8 mouse cellular contexts compared by ENCODE assay signal in the genomic region with DNA sequence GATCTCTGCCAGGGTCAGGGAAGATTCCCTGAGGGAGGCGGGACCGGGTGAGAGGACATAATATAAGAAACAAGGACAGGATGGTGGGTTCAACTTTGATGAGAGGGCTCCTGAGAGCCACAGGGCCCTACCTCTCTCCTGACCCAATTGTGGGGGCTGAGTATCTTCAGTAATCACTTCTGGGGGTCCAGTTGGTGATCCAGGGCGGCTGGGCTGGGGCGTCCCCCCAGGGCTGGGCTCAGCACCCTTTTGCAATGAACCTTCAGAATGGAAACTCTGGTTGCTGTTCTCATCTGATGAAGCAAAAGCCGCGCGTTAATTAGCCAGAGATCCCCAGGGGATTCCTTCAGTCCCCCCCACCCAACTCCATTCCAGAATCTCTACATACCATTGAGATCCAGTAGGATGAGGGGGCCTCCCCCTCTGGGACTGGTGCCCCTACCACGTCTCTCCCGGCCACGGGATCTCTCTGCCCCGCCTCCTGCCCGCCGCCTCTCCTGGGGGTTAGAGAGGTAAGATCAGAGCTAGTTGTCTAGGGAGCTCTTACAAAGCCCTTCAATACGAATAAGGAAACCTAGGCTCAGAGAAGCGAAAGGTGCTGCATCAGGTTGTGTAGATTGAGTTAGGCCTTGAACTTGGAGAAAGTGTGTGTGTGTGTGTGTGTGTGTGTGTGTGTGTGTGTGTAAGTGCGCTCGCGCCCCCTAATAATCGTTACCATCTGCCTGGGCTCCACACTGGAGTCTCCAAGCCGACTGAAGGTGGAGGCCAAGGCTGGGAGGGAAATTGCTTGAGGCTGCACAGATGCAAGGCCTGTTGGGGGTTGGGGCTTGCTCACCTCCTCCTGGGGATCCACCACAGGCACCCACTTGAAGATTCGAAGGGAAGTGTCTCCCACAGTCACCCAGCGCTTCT. TPM values are rescaled to one million over a fixed set of nuclear protein-coding genes. Genes with fewer than 3 reads are reported as not detected.
A peak's percentile ranks its signal among the peaks of the same experiment; 100 is the strongest.
DNase-seq lines count a peak whose midpoint lies in the region; ATAC-seq and TF ChIP-seq lines count a peak whose summit lies in the region.

No protein-coding gene starts in this region.

- peaks cover 5% of the 10 kb centered on the region for H3K79me2 ChIP-seq in MEL (ENCODE audit: control insufficient read depth, insufficient read depth, low read length, poor library complexity)

- WGBS in heart, embryonic 13.5 days, result 33% methylated on average over 22 of the region's 22 CpGs
- WGBS in embryonic facial prominence, embryonic 13.5 days, result 14% methylated on average over 22 of the region's 22 CpGs
- 30% methylated on average over 22 of the region's 22 CpGs for WGBS in kidney, postnatal 0 days
- WGBS in midbrain, postnatal 0 days, result 24% methylated on average over 22 of the region's 22 CpGs

- ATAC-seq in heart, embryonic 13.5 days (ENCODE audit: extremely low read depth, insufficient number of reproducible peaks, low FRiP score, low TSS enrichment), result no peak
- ATAC-seq in embryonic facial prominence, embryonic 13.5 days (ENCODE audit: insufficient number of reproducible peaks, insufficient read depth, low FRiP score, low TSS enrichment, low read depth), result 0 out of 2 replicates have a peak, but pooled peaks have one; percentile 8
- no peak; the same call in 1 of the 2 replicates for ATAC-seq in kidney, postnatal 0 days (replicated peaks; ENCODE audit: low FRiP score, low read depth)
- no peak for ATAC-seq in midbrain, postnatal 0 days (ENCODE audit: low FRiP score)

- H3K4me1 ChIP-seq in heart, embryonic 13.5 days, result peaks cover 28% of the 10 kb centered on the region
- H3K4me1 ChIP-seq in MEL (ENCODE audit: control insufficient read depth in 1 of 2, insufficient read depth in 2 of 2, low read length in 2 of 2), result peaks cover 4 to 13% of the 10 kb centered on the region in 2 experiments
- H3K4me1 ChIP-seq in embryonic facial prominence, embryonic 13.5 days, result peaks cover 52% of the 10 kb centered on the region
- peaks cover 16% of the 10 kb centered on the region for H3K4me1 ChIP-seq in kidney, postnatal 0 days (replicated peaks; ENCODE audit: insufficient read depth, low read length)
- peaks cover 9% of the 10 kb centered on the region; the same call in 1 of the 2 replicates for H3K4me1 ChIP-seq in midbrain, postnatal 0 days (ENCODE audit: insufficient read depth, low read length)

- H3K4me2 ChIP-seq in heart, embryonic 13.5 days, result peak overlapping the region; percentile 85
- peak overlapping the region; percentile 91 for H3K4me2 ChIP-seq in embryonic facial prominence, embryonic 13.5 days
- peak overlapping the region; percentile 64 for H3K4me2 ChIP-seq in kidney, postnatal 0 days (ENCODE audit: low read length)
- peak overlapping the region; percentile 65 for H3K4me2 ChIP-seq in midbrain, postnatal 0 days (ENCODE audit: low read depth, low read length, poor library complexity, severe bottlenecking)

- no peaks in the 10 kb centered on the region for H3K9me3 ChIP-seq in heart, embryonic 13.5 days
- no peaks in the 10 kb centered on the region for H3K9me3 ChIP-seq in MEL (replicated peaks; ENCODE audit: insufficient read depth, low read length)
- H3K9me3 ChIP-seq in embryonic facial prominence, embryonic 13.5 days, result no peaks in the 10 kb centered on the region
- H3K9me3 ChIP-seq in kidney, postnatal 0 days (replicated peaks; ENCODE audit: low read length), result no peaks in the 10 kb centered on the region
- no peaks in the 10 kb centered on the region for H3K9me3 ChIP-seq in midbrain, postnatal 0 days (ENCODE audit: low read length)

- TF ChIP-seq POLR2A in MEL (IDR thresholded peaks at IDR 0.05; ENCODE audit: control insufficient read depth in 1 of 2, insufficient read depth in 1 of 2, low read depth in 1 of 2, low read length in 2 of 2, poor library complexity in 1 of 2), result no peak

- no peak for DNase-seq in heart, postnatal 10 days
- no peak for DNase-seq in MEL (ENCODE audit: low read depth, low spot score)
- no peak for DNase-seq in kidney, postnatal 0 days (ENCODE audit: low spot score)
- DNase-seq in midbrain, postnatal 0 days (ENCODE audit: low spot score), result peak; percentile 15
- no peak for DNase-seq in c-Kit-positive CD71-positive TER-119-positive erythroid progenitor cells, embryonic 14.5 days (ENCODE audit: low spot score)
- no peak for DNase-seq in urinary bladder, adult 18-20 months (ENCODE audit: low spot score in 2 of 2)

- H3K27me3 ChIP-seq in heart, embryonic 13.5 days (replicated peaks), result no peaks in the 10 kb centered on the region
- no peaks in the 10 kb centered on the region for H3K27me3 ChIP-seq in MEL (ENCODE audit: control insufficient read depth in 1 of 2, insufficient read depth in 2 of 2, low read length in 2 of 2)
- H3K27me3 ChIP-seq in embryonic facial prominence, embryonic 13.5 days, result no peaks in the 10 kb centered on the region
- H3K27me3 ChIP-seq in kidney, postnatal 0 days (ENCODE audit: insufficient read depth, low read length), result no peaks in the 10 kb centered on the region
- no peaks in the 10 kb centered on the region for H3K27me3 ChIP-seq in midbrain, postnatal 0 days (ENCODE audit: insufficient read depth, low read length)

- no peak for TF ChIP-seq RAD21 in MEL (IDR thresholded peaks at IDR 0.05; ENCODE audit: low read depth, low read length)

- H3K27ac ChIP-seq in heart, embryonic 13.5 days (replicated peaks), result peak overlapping the region; percentile 98
- H3K27ac ChIP-seq in MEL (ENCODE audit: control insufficient read depth, low read depth, low read length), result peak overlapping the region; percentile 83
- peak overlapping the region; percentile 99 for H3K27ac ChIP-seq in embryonic facial prominence, embryonic 13.5 days
- H3K27ac ChIP-seq in kidney, postnatal 0 days, result peak overlapping the region; percentile 98
- peak overlapping the region; percentile 92 for H3K27ac ChIP-seq in midbrain, postnatal 0 days (ENCODE audit: low read depth, low read length)

- TF ChIP-seq CTCF in MEL (IDR thresholded peaks at IDR 0.05 in 2 of 3, conservative IDR thresholded peaks at IDR 0.05 in 1 of 3; ENCODE audit: control insufficient read depth in 1 of 3, insufficient read depth in 1 of 3, low read depth in 2 of 3, low read length in 3 of 3, poor library complexity in 1 of 3, severe bottlenecking in 1 of 3), result no peak
- TF ChIP-seq CTCF in kidney, postnatal 0 days (IDR thresholded peaks at IDR 0.05; ENCODE audit: low read depth), result no peak
- no peak for TF ChIP-seq CTCF in midbrain, postnatal 0 days (IDR thresholded peaks at IDR 0.05)

- H3K9ac ChIP-seq in heart, embryonic 13.5 days, result peak overlapping the region; percentile 92
- peak overlapping the region; percentile 84 for H3K9ac ChIP-seq in MEL (ENCODE audit: control insufficient read depth, low read depth, low read length, poor library complexity, severe bottlenecking)
- peak overlapping the region; percentile 88 for H3K9ac ChIP-seq in embryonic facial prominence, embryonic 13.5 days
- peak overlapping the region; percentile 85 for H3K9ac ChIP-seq in kidney, postnatal 0 days (ENCODE audit: low read depth, low read length)
- peak overlapping the region; percentile 95 for H3K9ac ChIP-seq in midbrain, postnatal 0 days (replicated peaks; ENCODE audit: low read length, poor library complexity, severe bottlenecking)

- TF ChIP-seq EP300 in MEL (IDR thresholded peaks at IDR 0.05; ENCODE audit: low read depth in 1 of 2, low read length in 2 of 2), result no peak

- H3K36me3 ChIP-seq in heart, embryonic 13.5 days, result peaks cover 43% of the 10 kb centered on the region
- H3K36me3 ChIP-seq in MEL (ENCODE audit: control insufficient read depth in 1 of 2, insufficient read depth in 2 of 2, low read length in 2 of 2), result peaks cover 0 to 6% of the 10 kb centered on the region in 2 experiments; a peak in 2 of 4 replicates
- peaks cover 43% of the 10 kb centered on the region for H3K36me3 ChIP-seq in embryonic facial prominence, embryonic 13.5 days
- peaks cover 23% of the 10 kb centered on the region for H3K36me3 ChIP-seq in kidney, postnatal 0 days (ENCODE audit: insufficient read depth, low read length)
- H3K36me3 ChIP-seq in midbrain, postnatal 0 days (ENCODE audit: insufficient read depth, low read length), result peaks cover 33% of the 10 kb centered on the region

- intact Hi-C loops in heart, postnatal 10 days (cut with DNase I), result loop anchor here (5.0 kb wide), 1 partner anchor 90 kb away; the partner anchor contains the start of gene Zfp629

- peak overlapping the region; percentile 79 for H3K4me3 ChIP-seq in heart, embryonic 13.5 days
- H3K4me3 ChIP-seq in MEL (ENCODE audit: control insufficient read depth in 1 of 2, insufficient read depth in 1 of 2, low read depth in 2 of 2, low read length in 2 of 2), result peak overlapping the region; percentile 75 to 76
- H3K4me3 ChIP-seq in embryonic facial prominence, embryonic 13.5 days, result peak overlapping the region; percentile 72
- peak overlapping the region; percentile 84 for H3K4me3 ChIP-seq in kidney, postnatal 0 days (replicated peaks; ENCODE audit: low read depth, low read length)
- H3K4me3 ChIP-seq in midbrain, postnatal 0 days (ENCODE audit: low read depth, low read length), result peak overlapping the region; percentile 88

RNA-seq across cellular contexts. Expression of gene Bcl7c, which starts 1.4 kb away (rescaled TPM):
- 30.7 and 35.8 TPM in 2 replicates for polyA plus RNA-seq in heart, embryonic 13.5 days (2015; fragmentation: Nextera tagmentation; extraction: Ambion mirVana)
- 10 to 100 TPM; 60.5 to 62.9 TPM for total RNA-seq in heart, postnatal 10 days (2021)
- 54.9 and 72.4 TPM in 2 replicates for total RNA-seq in MEL (2012; rRNA removed)
- 10 to 100 TPM in 1 of 2 experiments, not detected in 1; 98.4 TPM for polyA plus RNA-seq in MEL (2012; ENCODE audit: insufficient read depth in 1 of 2, insufficient read length in 2 of 2, low read depth in 1 of 2, low replicate concordance in 2 of 2, missing spikeins in 1 of 2)
- polyA plus RNA-seq in embryonic facial prominence, embryonic 13.5 days (2015; fragmentation: Nextera tagmentation; extraction: Ambion mirVana), result 78.0 and 96.8 TPM in 2 replicates
- polyA plus RNA-seq in kidney, postnatal 0 days (2015; fragmentation: Nextera tagmentation; extraction: Ambion mirVana), result 56.1 and 70.9 TPM in 2 replicates
- total RNA-seq in midbrain, postnatal 0 days (2014; rRNA removed), result 115 and 131 TPM in 2 replicates
- polyA plus RNA-seq in midbrain, postnatal 0 days (2015; fragmentation: Nextera tagmentation; extraction: Ambion mirVana), result 41.3 and 49.2 TPM in 2 replicates

RNA-seq across cellular contexts. Expression of gene Ctf1, which starts 5.2 kb away (rescaled TPM):
- polyA plus RNA-seq in heart, embryonic 13.5 days (2015; fragmentation: Nextera tagmentation; extraction: Ambion mirVana), result 4.6 TPM in 2 replicates
- total RNA-seq in heart, postnatal 10 days (2021), result 1 to 10 TPM; 4.6 to 7.5 TPM
- total RNA-seq in MEL (2012; rRNA removed), result 1.9 and 2.8 TPM in 2 replicates
- 1 to 10 TPM in 1 of 2 experiments, not detected in 1; 7.2 TPM for polyA plus RNA-seq in MEL (2012; ENCODE audit: insufficient read depth in 1 of 2, insufficient read length in 2 of 2, low read depth in 1 of 2, low replicate concordance in 2 of 2, missing spikeins in 1 of 2)
- 29.8 and 32.6 TPM in 2 replicates for polyA plus RNA-seq in embryonic facial prominence, embryonic 13.5 days (2015; fragmentation: Nextera tagmentation; extraction: Ambion mirVana)
- polyA plus RNA-seq in kidney, postnatal 0 days (2015; fragmentation: Nextera tagmentation; extraction: Ambion mirVana), result 14.5 and 15.9 TPM in 2 replicates
- total RNA-seq in midbrain, postnatal 0 days (2014; rRNA removed), result 5.5 and 5.6 TPM in 2 replicates
- polyA plus RNA-seq in midbrain, postnatal 0 days (2015; fragmentation: Nextera tagmentation; extraction: Ambion mirVana), result 3.2 and 3.8 TPM in 2 replicates

RNA-seq across cellular contexts. Expression of gene Ctf2, which starts 24.7 kb away (rescaled TPM):
- polyA plus RNA-seq in heart, embryonic 13.5 days (2015; fragmentation: Nextera tagmentation; extraction: Ambion mirVana), result 0.08 TPM in 1 of 2 replicates, not detected in the other
- total RNA-seq in heart, postnatal 10 days (2021), result not detected
- 0.36 and 0.39 TPM in 2 replicates for total RNA-seq in MEL (2012; rRNA removed)
- 1 to 10 TPM in 1 of 2 experiments, not detected in 1; 1.0 TPM for polyA plus RNA-seq in MEL (2012; ENCODE audit: insufficient read depth in 1 of 2, insufficient read length in 2 of 2, low read depth in 1 of 2, low replicate concordance in 2 of 2, missing spikeins in 1 of 2)
- polyA plus RNA-seq in embryonic facial prominence, embryonic 13.5 days (2015; fragmentation: Nextera tagmentation; extraction: Ambion mirVana), result 0.60 and 0.69 TPM in 2 replicates
- polyA plus RNA-seq in kidney, postnatal 0 days (2015; fragmentation: Nextera tagmentation; extraction: Ambion mirVana), result 0.08 TPM in 1 of 2 replicates, not detected in the other
- not detected in 2 replicates for total RNA-seq in midbrain, postnatal 0 days (2014; rRNA removed)
- not detected in 2 replicates for polyA plus RNA-seq in midbrain, postnatal 0 days (2015; fragmentation: Nextera tagmentation; extraction: Ambion mirVana)

RNA-seq across cellular contexts. Expression of gene Fbxl19, which starts 37.0 kb away (rescaled TPM):
- polyA plus RNA-seq in heart, embryonic 13.5 days (2015; fragmentation: Nextera tagmentation; extraction: Ambion mirVana), result 1.8 and 3.0 TPM in 2 replicates
- total RNA-seq in heart, postnatal 10 days (2021), result 1 to 10 TPM; 5.6 to 6.2 TPM
- total RNA-seq in MEL (2012; rRNA removed), result 37.7 and 46.7 TPM in 2 replicates
- 10 to 100 TPM in 1 of 2 experiments, not detected in 1; 58.3 TPM for polyA plus RNA-seq in MEL (2012; ENCODE audit: insufficient read depth in 1 of 2, insufficient read length in 2 of 2, low read depth in 1 of 2, low replicate concordance in 2 of 2, missing spikeins in 1 of 2)
- 7.5 and 8.7 TPM in 2 replicates for polyA plus RNA-seq in embryonic facial prominence, embryonic 13.5 days (2015; fragmentation: Nextera tagmentation; extraction: Ambion mirVana)
- polyA plus RNA-seq in kidney, postnatal 0 days (2015; fragmentation: Nextera tagmentation; extraction: Ambion mirVana), result 2.8 and 3.5 TPM in 2 replicates
- total RNA-seq in midbrain, postnatal 0 days (2014; rRNA removed), result 207 and 221 TPM in 2 replicates
- polyA plus RNA-seq in midbrain, postnatal 0 days (2015; fragmentation: Nextera tagmentation; extraction: Ambion mirVana), result 5.9 and 8.3 TPM in 2 replicates
